8 mouse cellular contexts compared by ENCODE assay signal in the genomic region with DNA sequence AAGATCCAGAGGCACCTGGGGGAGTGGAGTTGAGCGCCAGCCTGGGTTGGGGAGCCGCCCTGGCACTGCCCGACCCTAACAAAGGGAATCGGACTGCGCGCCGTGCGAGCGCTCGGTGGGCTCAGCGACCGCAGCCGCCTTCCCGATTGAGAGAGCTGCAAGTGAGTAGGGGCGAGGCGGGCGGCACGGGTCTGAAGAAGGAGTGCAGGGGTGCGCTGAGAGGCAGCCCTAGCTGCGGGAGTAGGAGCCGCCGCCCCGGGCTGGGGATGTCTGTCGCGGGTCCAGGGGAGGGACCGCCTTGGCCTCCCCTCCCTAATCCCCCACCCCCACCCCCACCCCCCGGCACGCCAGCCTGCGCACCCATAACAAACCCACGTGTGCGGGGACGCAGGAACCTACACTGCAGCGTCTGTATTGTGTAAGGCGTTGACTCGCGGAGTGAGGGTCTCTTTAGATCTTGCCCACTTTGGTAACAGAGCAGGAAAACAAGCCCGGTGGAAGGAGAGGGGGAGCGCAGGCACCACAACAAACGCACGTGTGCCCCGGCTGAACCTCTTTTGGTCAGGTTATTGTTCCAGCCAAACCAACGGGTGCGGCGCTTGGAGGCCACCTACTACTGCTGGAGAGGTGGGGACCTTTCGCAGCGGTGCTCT. TPM values are rescaled to one million over a fixed set of nuclear protein-coding genes. Genes with fewer than 3 reads are reported as not detected.
DNase-seq lines count a peak whose midpoint lies in the region; ATAC-seq and TF ChIP-seq lines count a peak whose summit lies in the region.

No protein-coding gene starts in this region.

- H3K36me3 ChIP-seq in forebrain, embryonic 16.5 days (ENCODE audit: control insufficient read depth, insufficient read depth), result no peaks in the 10 kb centered on the region
- H3K36me3 ChIP-seq in hindbrain, embryonic 12.5 days, result no peaks in the 10 kb centered on the region
- H3K36me3 ChIP-seq in limb, embryonic 13.5 days, result no peaks in the 10 kb centered on the region
- H3K36me3 ChIP-seq in midbrain, embryonic 13.5 days, result no peaks in the 10 kb centered on the region
- no peaks in the 10 kb centered on the region for H3K36me3 ChIP-seq in stomach, postnatal 0 days (ENCODE audit: control insufficient read depth, insufficient read depth, low read length)

- peak overlapping the region; percentile 99 for H3K9ac ChIP-seq in forebrain, embryonic 16.5 days (replicated peaks; ENCODE audit: low read depth, low read length)
- peak overlapping the region; percentile 89 for H3K9ac ChIP-seq in hindbrain, embryonic 12.5 days
- H3K9ac ChIP-seq in limb, embryonic 13.5 days, result peak overlapping the region; percentile 95
- H3K9ac ChIP-seq in midbrain, embryonic 13.5 days (replicated peaks), result peak overlapping the region; percentile 93
- peak overlapping the region; percentile 70 for H3K9ac ChIP-seq in stomach, postnatal 0 days (ENCODE audit: low read length)

- ATAC-seq in forebrain, embryonic 16.5 days, result peak; percentile 83
- peak; percentile 85 for ATAC-seq in hindbrain, embryonic 12.5 days (ENCODE audit: low FRiP score)
- ATAC-seq in limb, embryonic 13.5 days (ENCODE audit: low FRiP score, low read depth), result peak; percentile 66
- ATAC-seq in midbrain, embryonic 13.5 days, result peak; percentile 88
- peak; percentile 71 for ATAC-seq in stomach, postnatal 0 days (ENCODE audit: low FRiP score, low TSS enrichment)

- peak overlapping the region; percentile 99 for H3K27ac ChIP-seq in forebrain, embryonic 16.5 days (ENCODE audit: low read length)
- peak overlapping the region; percentile 93 for H3K27ac ChIP-seq in hindbrain, embryonic 12.5 days
- H3K27ac ChIP-seq in limb, embryonic 13.5 days, result peak overlapping the region; percentile 87
- peak overlapping the region; percentile 92 for H3K27ac ChIP-seq in midbrain, embryonic 13.5 days
- H3K27ac ChIP-seq in stomach, postnatal 0 days (replicated peaks), result peak overlapping the region; percentile 86

- H3K4me3 ChIP-seq in forebrain, embryonic 16.5 days (replicated peaks; ENCODE audit: low read length), result peak overlapping the region; percentile 96
- peak overlapping the region; percentile 54 for H3K4me3 ChIP-seq in hindbrain, embryonic 12.5 days
- peak overlapping the region; percentile 76 for H3K4me3 ChIP-seq in limb, embryonic 13.5 days
- peak overlapping the region; percentile 76 for H3K4me3 ChIP-seq in midbrain, embryonic 13.5 days (replicated peaks)
- peak overlapping the region; percentile 70 for H3K4me3 ChIP-seq in stomach, postnatal 0 days (ENCODE audit: low read depth, low read length)

- H3K27me3 ChIP-seq in forebrain, embryonic 16.5 days (replicated peaks; ENCODE audit: control insufficient read depth, insufficient read depth, low read length), result no peaks in the 10 kb centered on the region
- H3K27me3 ChIP-seq in hindbrain, embryonic 12.5 days, result no peaks in the 10 kb centered on the region
- no peaks in the 10 kb centered on the region for H3K27me3 ChIP-seq in limb, embryonic 13.5 days
- no peaks in the 10 kb centered on the region for H3K27me3 ChIP-seq in midbrain, embryonic 13.5 days
- H3K27me3 ChIP-seq in stomach, postnatal 0 days (ENCODE audit: control insufficient read depth, insufficient read depth, low read length), result no peaks in the 10 kb centered on the region

- no peaks in the 10 kb centered on the region for H3K9me3 ChIP-seq in forebrain, embryonic 16.5 days (ENCODE audit: control insufficient read depth, low read length)
- no peaks in the 10 kb centered on the region for H3K9me3 ChIP-seq in hindbrain, embryonic 12.5 days (replicated peaks)
- H3K9me3 ChIP-seq in limb, embryonic 13.5 days, result no peaks in the 10 kb centered on the region
- no peaks in the 10 kb centered on the region for H3K9me3 ChIP-seq in midbrain, embryonic 13.5 days
- no peaks in the 10 kb centered on the region for H3K9me3 ChIP-seq in stomach, postnatal 0 days (ENCODE audit: control insufficient read depth, low read length)

- H3K4me2 ChIP-seq in forebrain, embryonic 16.5 days (ENCODE audit: low read length), result peak overlapping the region; percentile 87
- H3K4me2 ChIP-seq in hindbrain, embryonic 12.5 days (replicated peaks), result peak overlapping the region; percentile 86
- peak overlapping the region; percentile 91 for H3K4me2 ChIP-seq in limb, embryonic 13.5 days (replicated peaks)
- H3K4me2 ChIP-seq in midbrain, embryonic 13.5 days (replicated peaks), result peak overlapping the region; percentile 72
- peak overlapping the region; percentile 98 for H3K4me2 ChIP-seq in stomach, postnatal 0 days (replicated peaks; ENCODE audit: low read depth)

- TF ChIP-seq CTCF in stomach, postnatal 0 days (IDR thresholded peaks at IDR 0.05; ENCODE audit: low read depth), result no peak

- WGBS in forebrain, embryonic 16.5 days, result under 1% methylated on average over 34 of the region's 46 CpGs
- WGBS in hindbrain, embryonic 12.5 days, result under 1% methylated on average over 40 of the region's 46 CpGs
- WGBS in limb, embryonic 13.5 days, result under 1% methylated on average over 46 of the region's 46 CpGs
- 0% methylated on average over 45 of the region's 46 CpGs for WGBS in midbrain, embryonic 13.5 days
- under 1% methylated on average over 43 of the region's 46 CpGs for WGBS in stomach, postnatal 0 days

- TF ChIP-seq EP300 in stomach, postnatal 0 days (optimal IDR thresholded peaks at IDR 0.05), result no peak

- H3K4me1 ChIP-seq in forebrain, embryonic 16.5 days (replicated peaks; ENCODE audit: control insufficient read depth, insufficient read depth, low read length), result peaks cover 31% of the 10 kb centered on the region
- peaks cover 34% of the 10 kb centered on the region for H3K4me1 ChIP-seq in hindbrain, embryonic 12.5 days
- H3K4me1 ChIP-seq in limb, embryonic 13.5 days, result peaks cover 29% of the 10 kb centered on the region
- H3K4me1 ChIP-seq in midbrain, embryonic 13.5 days (replicated peaks), result peaks cover 39% of the 10 kb centered on the region
- H3K4me1 ChIP-seq in stomach, postnatal 0 days (replicated peaks; ENCODE audit: control insufficient read depth, insufficient read depth), result no peaks in the 10 kb centered on the region

- DNase-seq in kidney, adult 18-20 months, result peak; percentile 37
- DNase-seq in kidney, adult 11 months, result no peak
- peak; percentile 69 for DNase-seq in adrenal gland, adult 2 months
- DNase-seq in stomach, postnatal 0 days (ENCODE audit: low spot score), result peak; percentile 49

RNA-seq across cellular contexts. Expression of a gene that starts 0.7 kb away (rescaled TPM):
- total RNA-seq in adrenal gland, adult 2 months (2021), result 10 to 100 TPM; 32.2 to 49.5 TPM
- polyA plus RNA-seq in adrenal gland, adult 2 months (2012; rRNA removed), result 23.1 and 24.2 TPM in 2 replicates
- 50.4 and 61.7 TPM in 2 replicates for polyA plus RNA-seq in forebrain, embryonic 16.5 days (2015; fragmentation: Nextera tagmentation; extraction: Ambion mirVana)
- polyA plus RNA-seq in hindbrain, embryonic 12.5 days (2016; fragmentation: Nextera tagmentation; extraction: Ambion mirVana), result 38.7 and 40.0 TPM in 2 replicates
- polyA plus RNA-seq in limb, embryonic 13.5 days (2015; fragmentation: Nextera tagmentation; extraction: Ambion mirVana), result 20.3 and 20.6 TPM in 2 replicates
- 43.1 and 44.5 TPM in 2 replicates for polyA plus RNA-seq in midbrain, embryonic 13.5 days (2015; fragmentation: Nextera tagmentation; extraction: Ambion mirVana)
- 7.7 and 7.9 TPM in 2 replicates for polyA plus RNA-seq in stomach, postnatal 0 days (2015; fragmentation: Nextera tagmentation; extraction: Ambion mirVana)
